Mouse (Mus musculus) midbrain, embryonic 11.5 days (tissue): ENCODE results near the gene Smug1. TPM values are rescaled to one million over a fixed set of nuclear protein-coding genes. Genes with fewer than 3 reads are reported as not detected.

Source experiments
- ATAC-seq: fragments of 200-750 bp; cut with Nextera tagmentation; 2 replicates; pipeline ENCODE4 v1.8.0; 2017; ENCODE audit warnings: moderate TSS enrichment, moderate library complexity; ENCODE audit not compliant: low FRiP score
- DNase-seq: peaks from one replicate; pipeline ENCODE4 v3.0.0; 2015; ENCODE audit warnings: low spot score; ENCODE audit errors: missing footprints
- H3K27ac ChIP-seq: fragments of 300-500 bp; sonication (generic); 2 replicates; pipeline ENCODE4 v1.5.1; 2014; ENCODE audit warnings: low read depth, low read length
- H3K27me3 ChIP-seq: fragments of 300-500 bp; sonication (generic); 2 replicates; pipeline ENCODE4 v1.6.1; 2014; ENCODE audit warnings: mild to moderate bottlenecking, low read length, moderate library complexity, mixed read lengths; ENCODE audit not compliant: control insufficient read depth, insufficient read depth
- H3K36me3 ChIP-seq: fragments of 300-500 bp; sonication (generic); 2 replicates; pipeline ENCODE4 v1.6.1; 2014; ENCODE audit warnings: mild to moderate bottlenecking, low read length, moderate library complexity, mixed read lengths; ENCODE audit not compliant: control insufficient read depth, insufficient read depth
- H3K4me1 ChIP-seq: fragments of 300-500 bp; sonication (generic); 2 replicates; pipeline ENCODE4 v1.6.1; 2014; ENCODE audit warnings: low read length; ENCODE audit not compliant: control insufficient read depth, insufficient read depth
- H3K4me2 ChIP-seq: fragments of 300-500 bp; sonication (generic); 2 replicates; pipeline ENCODE4 v1.6.1; 2014; ENCODE audit warnings: mild to moderate bottlenecking, moderate library complexity
- H3K4me3 ChIP-seq: fragments of 300-500 bp; sonication (generic); 2 replicates; pipeline ENCODE4 v1.5.1; 2014; ENCODE audit warnings: low read depth, low read length
- H3K9ac ChIP-seq: fragments of 300-500 bp; sonication (generic); 2 replicates; pipeline ENCODE4 v1.6.1; 2014; ENCODE audit warnings: low read length
- H3K9me3 ChIP-seq: fragments of 300-500 bp; sonication (generic); 2 replicates; pipeline ENCODE4 v1.6.1; 2016; ENCODE audit warnings: low read length; ENCODE audit not compliant: control insufficient read depth
- WGBS: fragments of 180-500 bp; shearing (Covaris S2); extraction: QIAGEN DNeasy Blood & Tissue Kit; methylation state at CpG from one replicate; pipeline ENCODE4 v1.1.7; 2014; 5-methylcytosine and 5-hydroxymethylcytosine counted together
- polyA plus RNA-seq: library from polyadenylated mRNA; unstranded; fragments of >200 nt; fragmentation: Nextera tagmentation; extraction: Ambion mirVana; gene quantifications from 2 replicates; pipeline ENCODE4 v1.2.1, GENCODE M21; 2014

Gene Smug1
- 26.5 and 27.2 TPM in 2 replicates for polyA plus RNA-seq

- no peak within 1 kb of the TSS for H3K4me2 ChIP-seq
- no peaks in the 10 kb centered on the region for H3K36me3 ChIP-seq
- H3K9ac ChIP-seq: no peak within 1 kb of the TSS
- H3K27ac ChIP-seq: no peak within 1 kb of the TSS
- H3K27me3 ChIP-seq: peaks cover 63% of the 10 kb centered on the region
- ATAC-seq: no peak
- peak; percentile 84 for DNase-seq
- H3K4me1 ChIP-seq: peaks cover 36% of the 10 kb centered on the region
- H3K9me3 ChIP-seq: no peaks in the 10 kb centered on the region
- no peak within 1 kb of the TSS for H3K4me3 ChIP-seq
- WGBS: 24% methylated on average over 6 of the region's 6 CpGs
Observed at GRCm38 (mm10) chr15:103167042-103167615, at the start of gene Smug1. Gene Smug1, minus strand, starts transcription at chr15:103167092.

GRCm38 (mm10) chr15:103216052-103216451, 49.2 kb upstream of the Smug1 start:
- no peaks in the 10 kb centered on the region for H3K27me3 ChIP-seq
- H3K4me2 ChIP-seq: peak overlapping the region; percentile 46
- peak; percentile 11; the same call in 1 of the 2 replicates for ATAC-seq
- H3K36me3 ChIP-seq: peaks cover 2% of the 10 kb centered on the region; the same call in 1 of the 2 replicates
- H3K27ac ChIP-seq: peak overlapping the region; percentile 85
- peaks cover 18% of the 10 kb centered on the region for H3K4me1 ChIP-seq
- H3K9ac ChIP-seq: peak overlapping the region; percentile 51; the same call in 1 of the 2 replicates
- 21% methylated on average over 2 of the region's 2 CpGs for WGBS
- H3K9me3 ChIP-seq: no peaks in the 10 kb centered on the region
- peak overlapping the region; percentile 36; the same call in 1 of the 2 replicates for H3K4me3 ChIP-seq
- peak; percentile 86 for DNase-seq

- Histone ChIP-seq H3K36me3 (peaks cover 9% of the 10 kb centered on the region; the same call in 1 of the 2 replicates), H3K4me1 (peaks cover 18% of the 10 kb centered on the region), H3K4me3 (peak overlapping the region; percentile 36), H3K4me2 (peak overlapping the region; percentile 46), H3K9ac (peak overlapping the region; percentile 60), H3K27ac (peak overlapping the region; percentile 85), H3K27me3 (no peaks in the 10 kb centered on the region), H3K9me3 (no peaks in the 10 kb centered on the region)
- ATAC-seq (peak; percentile 98), DNase-seq (peak; percentile 98)
- under 1% methylated on average over 15 of the region's 15 CpGs for WGBS
Observed at GRCm38 (mm10) chr15:103214971-103215907, 48.3 kb upstream of the Smug1 start.

DNA sequence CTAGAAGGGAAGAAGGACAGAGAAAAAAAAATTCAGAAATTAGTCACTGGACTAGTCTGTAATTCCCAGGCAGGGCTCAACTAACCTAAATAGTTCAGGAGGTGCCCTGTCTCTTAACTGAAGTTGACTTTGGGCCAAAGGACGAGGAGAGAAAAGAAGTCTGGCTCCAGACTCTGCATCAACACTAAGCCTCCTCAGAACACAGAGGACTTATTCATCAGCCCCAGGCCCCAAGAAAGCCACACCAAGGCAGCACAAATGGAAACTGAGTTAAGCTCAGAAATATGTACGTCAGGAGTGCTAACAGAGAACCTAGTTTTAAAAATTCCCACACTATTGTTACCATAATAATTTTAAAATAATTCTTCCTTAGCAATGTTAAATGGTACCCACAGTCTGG, 47.3 kb upstream of the Smug1 start:
- WGBS: 7% methylated on average over 2 of the region's 2 CpGs
- Histone ChIP-seq H3K27ac (peak overlapping the region; percentile 68), H3K36me3 (peaks cover 9% of the 10 kb centered on the region; the same call in 1 of the 2 replicates), H3K4me2 (peak overlapping the region; percentile 47), H3K27me3 (no peaks in the 10 kb centered on the region), H3K4me3 (peak overlapping the region; percentile 24), H3K4me1 (peaks cover 18% of the 10 kb centered on the region), H3K9me3 (no peaks in the 10 kb centered on the region), H3K9ac (peak overlapping the region; percentile 63)
- DNase-seq: peak; percentile 91
- ATAC-seq: no peak

DNA sequence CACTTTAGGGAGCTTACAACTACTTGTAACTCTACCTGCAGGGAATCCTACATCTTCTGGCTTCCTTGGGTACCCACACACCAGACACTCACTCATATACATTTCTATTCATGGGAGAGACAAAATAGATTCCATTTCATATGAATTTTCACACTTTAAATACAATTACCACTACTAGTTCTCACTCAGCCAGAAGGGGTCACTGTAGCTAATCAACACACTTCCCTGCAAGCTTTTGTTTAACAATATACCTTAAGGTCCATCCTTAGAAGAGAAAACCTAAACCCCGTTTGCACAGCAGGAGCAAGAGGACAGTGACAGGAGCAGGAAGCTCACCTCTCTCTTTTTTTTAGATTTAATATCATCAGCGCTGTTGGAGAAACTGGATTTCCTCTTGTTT, 38.3 kb upstream of the Smug1 start:
- Histone ChIP-seq H3K27me3 (no peaks in the 10 kb centered on the region), H3K27ac (no peak overlapping the region), H3K9ac (no peak overlapping the region), H3K4me2 (no peak overlapping the region), H3K9me3 (no peaks in the 10 kb centered on the region), H3K4me3 (no peak overlapping the region), H3K4me1 (no peaks in the 10 kb centered on the region), H3K36me3 (peaks cover 19% of the 10 kb centered on the region)
- 74% methylated on average over 2 of the region's 2 CpGs for WGBS
- ATAC-seq (no peak), DNase-seq (no peak)

DNA sequence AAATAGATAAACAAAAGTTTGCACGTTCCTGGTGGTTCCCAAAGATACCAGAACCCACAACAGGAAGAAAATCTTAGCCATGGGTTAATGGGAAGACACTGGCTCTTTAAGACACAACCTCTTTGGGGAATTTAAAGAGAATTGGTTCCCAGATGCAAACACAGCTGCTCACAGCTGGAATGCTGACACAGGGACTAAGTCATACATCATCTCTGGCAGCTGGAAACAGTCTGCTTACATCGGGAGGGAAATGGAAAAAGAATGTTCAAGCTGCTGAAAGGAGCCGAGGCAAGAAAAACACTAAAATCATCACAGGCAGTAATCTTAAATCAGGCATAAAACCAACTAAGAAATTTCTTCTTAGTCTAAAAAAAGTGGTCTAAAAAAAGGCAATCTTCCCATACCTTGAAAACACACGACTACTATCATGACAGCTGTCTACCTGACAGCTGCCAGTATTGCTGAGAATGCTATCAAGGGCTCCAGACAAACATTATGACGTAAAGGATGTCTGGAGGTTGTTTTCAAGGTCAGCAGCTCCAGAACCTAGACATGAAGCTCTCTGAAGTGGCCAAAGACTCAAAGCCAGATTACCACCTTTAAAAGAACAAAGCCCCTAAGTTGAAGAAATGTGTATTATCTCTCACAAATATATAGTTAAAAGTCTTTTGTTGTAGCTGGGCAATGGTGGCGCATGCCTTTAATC, 35.3 kb upstream of the Smug1 start:
- no peaks in the 10 kb centered on the region for H3K27me3 ChIP-seq
- 80% methylated on average over 6 of the region's 6 CpGs for WGBS
- no peak overlapping the region for H3K4me3 ChIP-seq
- ATAC-seq: no peak
- H3K4me1 ChIP-seq: no peaks in the 10 kb centered on the region
- H3K27ac ChIP-seq: no peak overlapping the region
- H3K36me3 ChIP-seq: peaks cover 28% of the 10 kb centered on the region
- no peaks in the 10 kb centered on the region for H3K9me3 ChIP-seq
- H3K4me2 ChIP-seq: no peak overlapping the region
- DNase-seq: no peak
- no peak overlapping the region for H3K9ac ChIP-seq

DNA sequence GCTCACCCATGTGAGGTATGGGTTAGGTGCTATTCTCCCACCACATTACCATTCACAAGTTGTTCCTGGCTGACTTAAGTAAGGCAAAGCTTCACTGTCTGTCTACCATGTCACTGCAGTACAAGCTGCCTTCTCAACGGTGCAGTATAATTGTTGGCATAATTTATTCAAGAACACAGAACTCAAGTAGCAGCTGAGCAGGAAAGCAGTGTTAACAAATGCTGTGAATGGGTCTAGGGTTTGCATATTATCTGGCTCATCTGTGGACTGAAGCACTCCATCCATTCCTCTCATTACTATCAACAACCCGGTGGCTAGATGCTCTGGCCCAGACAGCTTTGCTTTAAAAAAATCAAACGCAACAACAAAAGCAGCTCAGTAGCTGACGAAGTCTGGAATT, 30.9 kb upstream of the Smug1 start:
- Histone ChIP-seq H3K27me3 (no peaks in the 10 kb centered on the region), H3K4me3 (no peak overlapping the region), H3K27ac (no peak overlapping the region), H3K36me3 (peaks cover 30% of the 10 kb centered on the region), H3K9ac (no peak overlapping the region), H3K4me2 (no peak overlapping the region), H3K4me1 (no peaks in the 10 kb centered on the region), H3K9me3 (no peaks in the 10 kb centered on the region)
- WGBS: 95% methylated on average over 4 of the region's 4 CpGs
- ATAC-seq (no peak), DNase-seq (no peak)

GRCm38 (mm10) chr15:103196835-103197234, 29.9 kb upstream of the Smug1 start:
- Histone ChIP-seq H3K4me3 (no peak overlapping the region), H3K27me3 (no peaks in the 10 kb centered on the region), H3K4me1 (no peaks in the 10 kb centered on the region), H3K4me2 (no peak overlapping the region), H3K36me3 (peaks cover 30% of the 10 kb centered on the region), H3K27ac (no peak overlapping the region), H3K9ac (no peak overlapping the region), H3K9me3 (no peaks in the 10 kb centered on the region)
- WGBS: 95% methylated on average over 1 of the region's 1 CpGs
- no peak for DNase-seq
- ATAC-seq: no peak
